Mouse (Mus musculus) kidney, adult 2 months (tissue): Measurements from ENCODE around the gene Sin3a. TPM values are rescaled to one million over a fixed set of nuclear protein-coding genes. Genes with fewer than 3 reads are reported as not detected.

ENCODE experiments used
- DNase-seq: peaks from one replicate; pipeline ENCODE4 v3.0.0; 2021
- H3K27ac ChIP-seq: fragments of 200-500 bp; 2 replicates; pipeline ENCODE4 v1.5.1; 2012; ENCODE audit warnings: low read depth, low read length, control low read depth, inconsistent platforms; ENCODE audit not compliant: insufficient read depth
- H3K27me3 ChIP-seq: fragments of 200-500 bp; replicated peaks from 2 replicates; pipeline ENCODE4 v1.6.1; 2012; ENCODE audit warnings: mild to moderate bottlenecking, moderate library complexity, low read length, inconsistent platforms; ENCODE audit not compliant: control insufficient read depth, insufficient read depth
- H3K36me3 ChIP-seq: fragments of 200-500 bp; 2 replicates; pipeline ENCODE4 v1.6.1; 2012; ENCODE audit warnings: mild to moderate bottlenecking, moderate library complexity, low read length, inconsistent platforms; ENCODE audit not compliant: control insufficient read depth, insufficient read depth
- H3K4me1 ChIP-seq: fragments of 200-500 bp; 2 replicates; pipeline ENCODE4 v1.6.1; 2011; ENCODE audit warnings: low read length; ENCODE audit not compliant: control insufficient read depth, insufficient read depth
- H3K4me3 ChIP-seq: fragments of 200-500 bp; 2 replicates; pipeline ENCODE4 v1.5.1; 2011; ENCODE audit warnings: mild to moderate bottlenecking, low read depth, low read length, control low read depth; ENCODE audit not compliant: insufficient read depth
- CTCF ChIP-seq: fragments of 200-500 bp; conservative IDR thresholded peaks from 2 replicates; pipeline ENCODE4 v1.5.1; 2011; ENCODE audit warnings: low read depth, mild to moderate bottlenecking, control low read depth, low read length, moderate library complexity, mixed read lengths; ENCODE audit not compliant: insufficient read depth, insufficient read length
- POLR2A ChIP-seq: fragments of 200-500 bp; IDR thresholded peaks from one replicate; pipeline ENCODE4 v1.6.1; 2011; ENCODE audit warnings: low read depth, low read length, control low read depth
- WGBS: fragments of 180-500 bp; shearing (Covaris S2); methylation state at CpG from one replicate; pipeline ENCODE4 v1.1.7; 2018; 5-methylcytosine and 5-hydroxymethylcytosine counted together
- polyA plus RNA-seq: library from polyadenylated mRNA; depleted of rRNA; stranded (reverse); fragments of >200 nt; gene quantifications from 2 replicates; pipeline ENCODE4 v1.2.3, GENCODE M21; 2012

Gene Sin3a
- polyA plus RNA-seq, 1 experiment = 70.1 TPM

GRCm38 (mm10) chr9:57156823-57157222 lies 85.0 kb downstream of the Sin3a start:
- Histone ChIP-seq H3K36me3 (no peaks in the 10 kb centered on the region), H3K4me1 (peaks cover 3% of the 10 kb centered on the region; the same call in 1 of the 2 replicates), H3K27me3 (no peaks in the 10 kb centered on the region), H3K27ac (no peak overlapping the region), H3K4me3 (no peak overlapping the region)
- DNase-seq = no peak
- TF ChIP-seq POLR2A (no peak), CTCF (no peak)
- 83% methylated on average over 8 of the region's 8 CpGs for WGBS

- Histone ChIP-seq H3K27me3 (no peaks in the 10 kb centered on the region), H3K27ac (no peak overlapping the region), H3K4me1 (peaks cover 3% of the 10 kb centered on the region; the same call in 1 of the 2 replicates), H3K4me3 (peak overlapping the region; percentile 77), H3K36me3 (no peaks in the 10 kb centered on the region)
- WGBS = 25% methylated on average over 13 of the region's 13 CpGs
- DNase-seq = no peak
- TF ChIP-seq POLR2A = no peak
- no peak for TF ChIP-seq CTCF
These were observed 85.7 kb downstream of the Sin3a start for GRCm38 (mm10) chr9:57157499-57157898.

- Histone ChIP-seq H3K27me3 (no peaks in the 10 kb centered on the region), H3K4me1 (peaks cover 3% of the 10 kb centered on the region; the same call in 1 of the 2 replicates), H3K27ac (no peak within 1 kb of the TSS), H3K36me3 (no peaks in the 10 kb centered on the region), H3K4me3 (peak within 1 kb of the TSS; percentile 77)
- under 1% methylated on average over 24 of the region's 24 CpGs for WGBS
- peak; percentile 97 for DNase-seq
- TF ChIP-seq POLR2A (no peak), CTCF (no peak)
These were observed 86.2 kb downstream of the Sin3a start, which contains the start of gene Commd4 for GRCm38 (mm10) chr9:57158013-57158470. Commd4 (minus strand) TSS chr9:57158331.

GRCm38 (mm10) chr9:57158506-57158905 lies 86.7 kb downstream of the Sin3a start:
- WGBS = 37% methylated on average over 11 of the region's 11 CpGs
- no peak overlapping the region for H3K27ac ChIP-seq
- no peaks in the 10 kb centered on the region for H3K27me3 ChIP-seq
- TF ChIP-seq POLR2A = no peak
- TF ChIP-seq CTCF = no peak
- H3K4me1 ChIP-seq = peaks cover 3% of the 10 kb centered on the region; the same call in 1 of the 2 replicates
- peak overlapping the region; percentile 77 for H3K4me3 ChIP-seq
- no peaks in the 10 kb centered on the region for H3K36me3 ChIP-seq
- DNase-seq = no peak

- Histone ChIP-seq H3K27ac (no peak overlapping the region), H3K4me3 (no peak overlapping the region), H3K4me1 (peaks cover 3% of the 10 kb centered on the region; the same call in 1 of the 2 replicates), H3K36me3 (no peaks in the 10 kb centered on the region), H3K27me3 (no peaks in the 10 kb centered on the region)
- WGBS = 1% methylated on average over 3 of the region's 3 CpGs
- DNase-seq = peak; percentile 45
- TF ChIP-seq CTCF (peak; percentile 84), POLR2A (no peak)
These were observed 90.7 kb downstream of the Sin3a start for GRCm38 (mm10) chr9:57162496-57162895.

GRCm38 (mm10) chr9:57163137-57163536 lies 91.3 kb downstream of the Sin3a start:
- no peaks in the 10 kb centered on the region for H3K36me3 ChIP-seq
- no peak overlapping the region for H3K4me3 ChIP-seq
- no peak for DNase-seq
- WGBS = 53% methylated on average over 2 of the region's 2 CpGs
- H3K27me3 ChIP-seq = no peaks in the 10 kb centered on the region
- TF ChIP-seq CTCF (no peak), POLR2A (no peak)
- no peaks in the 10 kb centered on the region for H3K4me1 ChIP-seq
- no peak overlapping the region for H3K27ac ChIP-seq

- Histone ChIP-seq H3K4me1 (no peaks in the 10 kb centered on the region), H3K4me3 (no peak overlapping the region), H3K27ac (no peak overlapping the region), H3K27me3 (no peaks in the 10 kb centered on the region), H3K36me3 (no peaks in the 10 kb centered on the region)
- WGBS = 84% methylated on average over 2 of the region's 2 CpGs
- no peak for DNase-seq
- TF ChIP-seq CTCF (no peak), POLR2A (no peak)
These were observed 94.3 kb downstream of the Sin3a start for GRCm38 (mm10) chr9:57166173-57166572.
